Mouse (Mus musculus): ENCODE measurements around the gene Ugt1a7c. TPM values are rescaled to one million over a fixed set of nuclear protein-coding genes. Genes with fewer than 3 reads are reported as not detected.
A peak's percentile ranks its signal among the peaks of the same experiment; 100 is the strongest.
"Not testable (repeated sequence)": the region's sequence is repeated elsewhere in the genome, so short reads cannot be mapped to it uniquely, and the experiment has no call there.

The Ugt1a7c gene
- total RNA-seq, 2 experiments from 2014 or later = 0.71 to 0.97 TPM

- DNase-seq (ENCODE audit: extremely low spot score in 1 of 2, low spot score in 2 of 2); intact Hi-C loops (cut with DNase I): not testable (repeated sequence)
Measured at GRCm38 (mm10) chr1:88109027-88109557, 14.2 kb downstream of the Ugt1a7c start.

DNA sequence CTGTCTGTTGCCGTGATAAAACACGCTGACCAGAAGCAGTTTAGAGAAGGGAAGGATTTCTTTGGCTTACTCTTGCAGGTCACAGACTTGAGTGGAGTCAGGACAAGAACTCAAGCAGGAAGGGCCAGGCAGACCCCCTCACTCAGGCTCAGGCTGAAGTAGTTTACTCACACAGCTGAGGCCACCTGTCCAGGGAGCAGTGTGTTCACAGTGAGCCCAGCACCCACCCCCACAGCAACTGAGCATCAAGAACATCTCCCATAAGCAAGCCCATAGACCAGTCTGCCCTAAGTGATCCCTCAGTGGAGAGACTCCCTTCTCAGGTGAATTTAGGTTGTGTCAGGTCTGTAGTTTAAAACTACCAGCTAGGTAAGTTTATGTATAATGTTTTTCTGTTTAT is 14.7 kb downstream of the Ugt1a7c start:
- intact Hi-C loops (cut with DNase I); DNase-seq (ENCODE audit: extremely low spot score in 1 of 2, low spot score in 2 of 2): not testable (repeated sequence)

DNA sequence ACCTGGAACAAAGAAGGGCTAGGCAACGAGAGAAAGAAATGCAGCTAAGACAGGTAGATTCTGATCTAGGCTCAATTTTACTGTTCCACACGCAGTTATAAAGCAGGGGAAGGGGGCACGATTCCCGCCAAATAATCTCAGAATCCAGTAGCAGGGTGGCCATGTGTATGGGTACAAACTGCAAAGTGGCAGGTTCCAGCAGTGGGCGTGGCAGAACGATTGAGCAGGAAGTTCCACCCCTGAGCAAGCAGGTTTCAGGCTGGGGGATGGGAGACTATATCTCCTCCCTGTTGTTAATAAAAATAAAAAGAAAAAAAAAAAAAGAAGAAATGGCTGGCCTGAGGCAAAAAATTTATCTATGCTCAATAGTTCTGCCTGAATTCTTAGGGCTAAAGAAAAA is 17.9 kb downstream of the Ugt1a7c start:
- DNase-seq (ENCODE audit: extremely low spot score in 1 of 2, low spot score in 2 of 2); intact Hi-C loops (cut with DNase I): not testable (repeated sequence)

- DNase-seq (ENCODE audit: extremely low spot score in 1 of 2, low spot score in 2 of 2); intact Hi-C loops (cut with DNase I): not testable (repeated sequence)
Measured at GRCm38 (mm10) chr1:88120550-88120949, 25.7 kb downstream of the Ugt1a7c start.

DNA sequence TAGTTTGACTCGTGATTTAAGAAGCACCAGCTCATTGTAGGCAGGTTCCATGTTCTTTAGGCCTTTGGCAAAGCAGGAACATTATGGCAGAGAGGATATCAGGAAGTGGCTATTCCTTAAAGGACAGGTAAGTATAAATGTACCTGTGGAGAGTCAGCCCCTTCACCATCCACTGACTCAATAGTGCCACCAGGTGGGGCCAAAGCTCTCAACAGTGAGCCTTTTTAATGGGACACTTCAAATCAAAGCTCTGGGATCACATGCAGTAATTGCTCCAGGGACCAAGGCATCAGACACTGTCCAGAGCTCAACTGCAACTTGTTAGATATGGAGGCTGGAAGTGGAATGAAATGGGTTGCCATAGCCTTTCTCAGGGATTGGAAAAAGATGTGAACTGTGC is 26.7 kb downstream of the Ugt1a7c start:
- DNase-seq (ENCODE audit: extremely low spot score in 1 of 2, low spot score in 2 of 2); intact Hi-C loops (cut with DNase I): not testable (repeated sequence)

DNA sequence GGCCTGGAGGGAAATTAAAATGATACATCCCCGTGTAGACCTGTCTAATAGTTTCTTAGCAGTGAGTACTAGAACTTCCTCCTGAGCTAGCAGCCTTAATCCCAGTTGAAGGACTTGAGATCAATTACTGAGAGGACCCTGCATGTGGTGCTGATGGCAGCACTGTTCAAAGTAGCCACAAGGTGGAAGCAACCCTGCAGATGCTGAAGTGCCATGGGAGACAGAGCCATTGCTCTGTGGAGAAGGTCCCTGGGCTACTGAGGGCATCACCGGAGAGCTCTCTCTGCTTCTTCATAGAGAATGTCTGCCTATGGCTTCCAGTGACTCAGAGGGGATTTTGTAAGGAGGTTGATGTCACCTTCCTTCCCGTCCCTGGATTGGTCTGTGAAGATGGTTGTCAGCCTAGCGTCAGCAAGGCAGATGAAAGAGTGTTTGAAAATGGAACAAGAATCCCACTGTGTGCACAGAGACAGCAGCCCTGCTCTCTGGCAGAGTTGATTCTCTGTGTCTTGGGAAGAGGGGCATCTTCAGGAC is 31.0 kb downstream of the Ugt1a7c start:
- intact Hi-C loops (cut with DNase I); DNase-seq (ENCODE audit: extremely low spot score in 1 of 2, low spot score in 2 of 2): not testable (repeated sequence)

GRCm38 (mm10) chr1:88129091-88129490 is 34.2 kb downstream of the Ugt1a7c start:
- intact Hi-C loops (cut with DNase I); DNase-seq (ENCODE audit: extremely low spot score in 1 of 2, low spot score in 2 of 2): not testable (repeated sequence)

DNA sequence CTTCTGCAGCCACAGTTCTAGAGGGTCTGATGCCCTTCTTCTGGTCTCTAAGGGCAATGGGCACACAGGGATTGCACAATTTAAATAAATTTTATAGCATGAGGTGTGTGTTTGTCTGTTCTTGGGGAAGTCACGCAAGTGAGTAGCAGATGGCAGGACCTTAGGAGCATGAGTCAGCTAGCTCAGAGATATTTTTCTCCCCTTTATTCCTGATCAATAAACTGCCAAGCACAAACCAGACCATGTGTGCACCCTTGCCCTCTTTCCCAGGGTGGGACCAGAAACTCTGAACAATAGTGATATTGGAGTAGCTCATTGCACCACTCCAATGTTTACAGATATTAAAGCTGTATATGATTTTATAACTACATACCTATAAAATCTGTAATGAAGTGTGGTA is 35.4 kb downstream of the Ugt1a7c start:
- intact Hi-C loops (cut with DNase I); DNase-seq (ENCODE audit: extremely low spot score in 1 of 2, low spot score in 2 of 2): not testable (repeated sequence)

GRCm38 (mm10) chr1:88133908-88134456 is 39.1 kb downstream of the Ugt1a7c start:
- intact Hi-C loops (cut with DNase I) = no loop called here

DNA sequence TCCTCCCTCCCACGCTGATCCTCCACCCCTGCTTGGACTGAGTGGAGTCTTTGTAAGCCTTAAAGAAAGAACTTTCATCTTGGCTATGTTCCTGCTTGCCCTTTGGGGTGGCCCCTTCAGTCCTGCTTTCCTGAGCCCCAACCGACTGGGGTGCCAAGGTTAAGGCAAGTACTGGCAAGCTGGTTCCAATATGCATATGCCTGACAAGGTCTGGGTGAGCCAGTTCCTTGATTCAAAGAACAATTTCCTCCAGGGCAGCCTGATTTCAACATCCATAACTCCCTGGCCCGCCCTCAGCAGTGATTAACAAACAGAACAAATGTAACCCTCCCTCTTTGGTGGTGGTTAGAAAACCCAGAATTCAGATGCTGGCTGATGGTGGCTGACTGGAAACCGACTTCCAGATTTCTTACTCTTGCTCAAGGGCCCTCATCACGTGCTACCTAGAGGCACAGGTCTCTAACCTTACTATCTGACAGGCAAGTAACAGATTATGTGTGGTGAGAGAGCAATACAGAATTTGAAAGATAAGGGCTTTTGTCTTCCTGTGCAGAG is 39.7 kb downstream of the Ugt1a7c start, which contains the start of gene Ugt1a6a:
Gene Ugt1a6a, plus strand, starts transcription at position 353 of the 555 bp plus-strand sequence.
- intact Hi-C loops (cut with DNase I); DNase-seq (ENCODE audit: extremely low spot score in 1 of 2, low spot score in 2 of 2): not testable (repeated sequence)

More at GRCm38 (mm10) chr1:88133908-88134456, 39.1 kb downstream of the Ugt1a7c start:
- DNase-seq (ENCODE audit: extremely low spot score in 1 of 2, low spot score in 2 of 2) = no peak

- DNase-seq (ENCODE audit: extremely low spot score in 1 of 2, low spot score in 2 of 2); intact Hi-C loops (cut with DNase I): not testable (repeated sequence)
Measured at GRCm38 (mm10) chr1:88135229-88135904, 40.5 kb downstream of the Ugt1a7c start.

GRCm38 (mm10) chr1:88136646-88137045 is 41.8 kb downstream of the Ugt1a7c start:
- intact Hi-C loops (cut with DNase I) = no loop called here

GRCm38 (mm10) chr1:88137264-88137663 is 42.4 kb downstream of the Ugt1a7c start:
- no peak for DNase-seq (ENCODE audit: extremely low spot score in 1 of 2, low spot score in 2 of 2)
- intact Hi-C loops (cut with DNase I) = no loop called here

More at GRCm38 (mm10) chr1:88136646-88137045, 41.8 kb downstream of the Ugt1a7c start:
- DNase-seq (ENCODE audit: extremely low spot score in 1 of 2, low spot score in 2 of 2) = no peak

DNA sequence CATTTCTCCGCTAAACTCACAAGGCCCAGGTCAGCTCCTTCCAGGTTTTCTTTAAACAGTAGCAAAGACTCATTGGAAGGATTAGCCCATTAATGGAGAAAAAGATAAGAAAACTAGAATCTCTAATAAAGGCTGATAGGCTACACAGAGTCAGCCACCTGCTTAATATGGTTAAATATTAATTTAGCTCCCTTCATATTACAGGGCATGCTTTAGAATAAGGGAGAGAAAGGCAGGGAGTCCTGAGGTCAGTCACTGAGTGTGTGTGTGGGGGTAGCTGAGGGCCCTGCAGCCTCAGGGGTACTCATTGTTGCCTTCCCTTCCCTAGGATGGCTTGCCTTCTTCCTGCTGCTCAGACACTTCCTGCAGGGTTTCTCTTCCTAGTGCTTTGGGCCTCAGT is 43.3 kb downstream of the Ugt1a7c start:
- intact Hi-C loops (cut with DNase I) = no loop called here
- no peak for DNase-seq (ENCODE audit: extremely low spot score in 1 of 2, low spot score in 2 of 2)

GRCm38 (mm10) chr1:88140492-88140891 is 45.6 kb downstream of the Ugt1a7c start:
- intact Hi-C loops (cut with DNase I); DNase-seq (ENCODE audit: extremely low spot score in 1 of 2, low spot score in 2 of 2): not testable (repeated sequence)

- intact Hi-C loops (cut with DNase I) = not testable (repeated sequence)
- peak in 1 of 2 experiments; percentile 49 for DNase-seq (ENCODE audit: extremely low spot score in 1 of 2, low spot score in 2 of 2)
Measured at GRCm38 (mm10) chr1:88143966-88144675, 49.3 kb downstream of the Ugt1a7c start.

GRCm38 (mm10) chr1:88145278-88145677 is 50.4 kb downstream of the Ugt1a7c start:
- DNase-seq (ENCODE audit: extremely low spot score in 1 of 2, low spot score in 2 of 2) = not testable (repeated sequence)

DNA sequence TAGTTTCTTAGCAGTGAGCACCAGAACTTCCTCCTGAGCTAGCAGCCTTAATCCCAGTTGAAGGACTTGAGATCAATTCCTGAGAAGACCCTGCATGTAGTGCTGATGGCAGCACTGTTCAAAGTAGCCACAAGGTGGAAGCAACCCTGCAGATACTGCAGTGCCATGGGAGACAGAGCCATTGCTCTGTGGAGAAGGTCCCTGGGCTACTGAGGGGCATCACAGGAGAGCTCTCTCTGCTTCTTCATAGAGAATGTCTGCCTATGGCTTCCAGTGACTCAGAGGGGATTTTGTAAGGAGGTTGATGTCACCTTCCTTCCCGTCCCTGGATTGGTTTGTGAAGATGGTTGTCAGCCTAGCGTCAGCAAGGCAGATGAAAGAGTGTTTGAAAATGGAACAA is 55.3 kb downstream of the Ugt1a7c start:
- DNase-seq (ENCODE audit: extremely low spot score in 1 of 2, low spot score in 2 of 2) = not testable (repeated sequence)

More at GRCm38 (mm10) chr1:88145278-88145677, 50.4 kb downstream of the Ugt1a7c start:
- intact Hi-C loops (cut with DNase I) = not testable (repeated sequence)

DNA sequence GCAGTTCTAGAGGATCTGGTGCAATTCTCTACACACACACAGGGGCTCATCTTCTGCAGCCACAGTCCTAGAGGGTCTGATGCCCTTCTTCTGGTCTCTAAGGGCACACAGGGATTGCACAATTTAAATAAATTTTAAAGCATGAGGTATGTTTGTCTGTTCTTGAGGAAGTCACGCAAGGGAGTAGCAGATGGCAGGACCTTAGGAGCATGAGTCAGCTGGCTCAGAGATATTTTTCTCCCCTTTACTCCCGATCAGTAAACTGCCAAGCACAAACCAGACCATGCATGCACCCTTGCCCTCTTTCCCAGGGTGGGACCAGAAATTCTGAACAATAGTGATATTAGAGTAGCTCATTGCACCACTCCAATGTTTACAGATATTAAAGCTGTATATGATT is 63.6 kb downstream of the Ugt1a7c start:
- no peak for DNase-seq (ENCODE audit: extremely low spot score in 1 of 2, low spot score in 2 of 2)
- intact Hi-C loops (cut with DNase I) = loop anchor here (10.0 kb wide), 1 partner anchor 126 kb away; no protein-coding TSS in a partner anchor

More for the DNA sequence above, 55.3 kb downstream of the Ugt1a7c start:
- intact Hi-C loops (cut with DNase I) = loop anchor here (10.0 kb wide), 1 partner anchor 135 kb away; no protein-coding TSS in a partner anchor
